Mouse (Mus musculus): ENCODE measurements around the gene Tmem63c. TPM values are rescaled to one million over a fixed set of nuclear protein-coding genes. Genes with fewer than 3 reads are reported as not detected.
A peak's percentile ranks its signal among the peaks of the same experiment; 100 is the strongest.

Tmem63c gene
- polyA plus RNA-seq, 1 experiment from 2014 or later: 2.8 TPM

GRCm38 (mm10) chr12:87076610-87077009 is 55.5 kb downstream of the Tmem63c start:
- Histone ChIP-seq H3K4me1 (no peaks in the 10 kb centered on the region), H3K27me3 (replicated peaks) (no peaks in the 10 kb centered on the region), H3K36me3 (no peaks in the 10 kb centered on the region), H3K9ac (no peak overlapping the region), H3K9me3 (no peaks in the 10 kb centered on the region), H3K27ac (no peak overlapping the region), H3K4me3 (no peak overlapping the region), H3K4me2 (replicated peaks) (no peak overlapping the region)
- 94% methylated on average over 2 of the region's 2 CpGs for WGBS
- ATAC-seq (ENCODE audit: low FRiP score, low read depth): no peak

- no peaks in the 10 kb centered on the region for H3K9me3 ChIP-seq
- 86% methylated on average over 8 of the region's 8 CpGs for WGBS
- no peaks in the 10 kb centered on the region for H3K36me3 ChIP-seq
- no peaks in the 10 kb centered on the region; the same call in 1 of the 2 replicates for H3K27me3 ChIP-seq (replicated peaks)
- ATAC-seq (ENCODE audit: low FRiP score, low read depth): no peak
- no peaks in the 10 kb centered on the region for H3K4me1 ChIP-seq
- H3K9ac ChIP-seq: no peak overlapping the region
- no peak overlapping the region for H3K4me2 ChIP-seq (replicated peaks)
- no peak overlapping the region for H3K4me3 ChIP-seq
- no peak overlapping the region for H3K27ac ChIP-seq
Measured at GRCm38 (mm10) chr12:87082797-87083196, 61.7 kb downstream of the Tmem63c start.

DNA sequence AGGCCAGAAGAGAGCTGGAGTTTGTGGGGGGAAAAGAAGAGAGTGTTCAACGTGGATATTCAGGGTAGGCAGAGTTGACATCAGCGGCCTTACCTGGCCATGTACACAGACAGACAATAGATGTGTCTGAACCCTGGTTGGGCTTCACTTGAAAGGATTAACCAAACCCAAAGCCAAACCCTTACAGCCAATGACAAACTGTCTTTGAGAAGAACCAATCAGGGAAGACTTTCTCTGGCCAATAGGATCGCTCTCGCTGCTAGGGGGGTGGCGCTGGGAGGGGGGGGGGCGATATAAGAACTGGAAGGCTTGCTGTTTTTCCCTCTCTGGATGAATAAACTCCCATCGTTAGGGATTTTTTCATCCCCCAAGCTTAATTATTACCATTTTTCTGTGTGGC is 66.1 kb downstream of the Tmem63c start:
- no peak overlapping the region for H3K4me3 ChIP-seq
- ATAC-seq (ENCODE audit: low FRiP score, low read depth): no peak
- H3K27me3 ChIP-seq (replicated peaks): no peaks in the 10 kb centered on the region; the same call in 1 of the 2 replicates
- H3K27ac ChIP-seq: no peak overlapping the region
- no peak overlapping the region for H3K4me2 ChIP-seq (replicated peaks)
- no peaks in the 10 kb centered on the region for H3K36me3 ChIP-seq
- WGBS: 65% methylated on average over 7 of the region's 7 CpGs
- H3K9ac ChIP-seq: no peak overlapping the region
- no peaks in the 10 kb centered on the region for H3K9me3 ChIP-seq
- no peaks in the 10 kb centered on the region for H3K4me1 ChIP-seq

- Histone ChIP-seq H3K36me3 (no peaks in the 10 kb centered on the region), H3K27ac (no peak overlapping the region), H3K27me3 (replicated peaks) (no peaks in the 10 kb centered on the region), H3K4me3 (no peak overlapping the region), H3K9me3 (no peaks in the 10 kb centered on the region), H3K9ac (no peak overlapping the region), H3K4me2 (replicated peaks) (no peak overlapping the region), H3K4me1 (no peaks in the 10 kb centered on the region)
- ATAC-seq (ENCODE audit: low FRiP score, low read depth): no peak
- 43% methylated on average over 4 of the region's 4 CpGs for WGBS
Measured at GRCm38 (mm10) chr12:87088331-87088730, 67.2 kb downstream of the Tmem63c start.

DNA sequence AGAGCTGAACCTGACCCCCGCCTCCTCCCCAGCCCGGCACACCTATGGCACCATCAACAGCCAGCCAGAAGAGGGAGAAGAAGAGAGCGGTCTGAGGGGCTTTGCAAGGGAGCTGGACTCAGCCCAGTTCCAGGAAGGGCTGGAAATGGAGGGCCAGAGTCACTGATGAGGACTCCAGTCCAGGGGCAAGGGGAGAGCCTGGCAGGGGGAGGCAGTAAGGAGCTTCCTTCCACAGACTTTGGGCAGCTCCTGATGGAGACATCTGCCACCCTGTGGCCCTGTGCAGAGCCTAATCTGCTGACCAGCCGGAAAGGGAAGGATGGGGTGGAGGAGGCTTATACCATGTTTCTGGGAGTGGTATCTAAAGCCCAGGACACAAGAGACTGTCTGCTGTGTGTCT is 68.1 kb downstream of the Tmem63c start:
- Histone ChIP-seq H3K27ac (no peak overlapping the region), H3K27me3 (replicated peaks) (no peaks in the 10 kb centered on the region), H3K4me3 (no peak overlapping the region), H3K4me2 (replicated peaks) (no peak overlapping the region), H3K4me1 (no peaks in the 10 kb centered on the region), H3K9ac (no peak overlapping the region), H3K9me3 (no peaks in the 10 kb centered on the region), H3K36me3 (no peaks in the 10 kb centered on the region)
- ATAC-seq (ENCODE audit: low FRiP score, low read depth): no peak
- WGBS: 76% methylated on average over 4 of the region's 4 CpGs

DNA sequence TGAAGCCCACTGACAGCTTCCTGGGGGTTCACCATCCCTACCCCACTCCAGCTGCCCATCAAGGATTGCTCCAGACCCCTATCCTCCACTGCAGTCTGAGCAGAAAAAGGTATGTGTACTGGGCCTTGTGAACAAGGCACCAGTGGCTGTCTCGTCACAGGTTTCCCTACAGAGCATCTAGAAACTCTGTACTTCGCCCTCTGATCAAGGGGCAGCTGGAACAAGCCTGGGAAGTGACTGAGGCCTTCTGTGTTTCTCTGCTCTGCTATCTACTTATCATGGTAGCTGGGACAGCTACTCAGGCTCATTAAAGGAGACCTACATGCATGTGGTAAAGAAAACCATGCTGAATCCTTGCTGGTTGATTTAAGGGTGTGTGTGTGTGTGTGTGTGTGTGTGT is 68.6 kb downstream of the Tmem63c start:
- Histone ChIP-seq H3K36me3 (no peaks in the 10 kb centered on the region), H3K27me3 (replicated peaks) (no peaks in the 10 kb centered on the region), H3K4me2 (replicated peaks) (no peak overlapping the region), H3K4me1 (no peaks in the 10 kb centered on the region), H3K9me3 (no peaks in the 10 kb centered on the region), H3K9ac (no peak overlapping the region), H3K4me3 (no peak overlapping the region), H3K27ac (no peak overlapping the region)
- 87% methylated on average over 2 of the region's 2 CpGs for WGBS
- no peak for ATAC-seq (ENCODE audit: low FRiP score, low read depth)

DNA sequence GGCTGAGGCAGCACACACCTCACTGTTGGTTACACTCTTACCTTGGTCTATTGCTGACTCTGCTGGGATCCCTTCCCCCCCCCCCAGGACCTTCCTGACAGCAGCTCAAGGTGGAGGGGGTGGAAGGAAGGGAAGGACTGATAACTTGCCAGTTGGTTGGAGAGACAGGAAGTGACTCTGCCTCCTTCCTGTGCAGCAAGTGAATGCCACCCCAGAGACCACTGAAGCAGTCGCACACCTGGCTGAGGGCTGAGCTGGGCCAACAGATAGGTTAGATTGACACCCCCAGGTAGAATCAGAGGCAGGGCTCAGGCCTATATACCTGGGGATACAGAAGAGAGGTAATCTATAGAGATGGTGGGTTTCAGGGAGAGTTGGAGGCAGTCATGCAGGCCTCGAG is 70.8 kb downstream of the Tmem63c start:
- H3K36me3 ChIP-seq: no peaks in the 10 kb centered on the region
- no peak overlapping the region for H3K9ac ChIP-seq
- H3K4me2 ChIP-seq (replicated peaks): no peak overlapping the region
- H3K9me3 ChIP-seq: no peaks in the 10 kb centered on the region
- ATAC-seq (ENCODE audit: low FRiP score, low read depth): no peak
- 88% methylated on average over 2 of the region's 2 CpGs for WGBS
- no peaks in the 10 kb centered on the region for H3K27me3 ChIP-seq (replicated peaks)
- H3K4me3 ChIP-seq: no peak overlapping the region
- no peak overlapping the region for H3K27ac ChIP-seq
- H3K4me1 ChIP-seq: no peaks in the 10 kb centered on the region

DNA sequence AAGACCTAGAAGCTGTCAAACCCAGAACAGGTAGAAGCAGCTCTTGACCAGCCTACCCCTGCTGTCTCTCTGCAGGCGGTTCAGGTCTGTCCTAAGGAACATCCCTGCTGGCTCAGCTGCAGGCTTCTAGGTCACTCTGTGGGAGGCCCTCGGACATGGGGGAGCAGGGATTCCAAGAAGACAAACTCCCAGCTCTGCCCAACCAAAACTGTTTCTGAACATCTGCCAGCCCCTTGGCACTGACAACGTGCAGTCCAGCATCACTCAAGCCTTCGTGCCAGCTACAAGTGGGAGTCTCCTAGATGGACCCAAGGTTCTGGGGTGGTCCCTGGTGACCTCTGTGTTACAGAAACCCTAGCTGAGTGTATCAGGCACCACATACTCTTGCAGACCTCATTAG is 72.1 kb downstream of the Tmem63c start:
- Histone ChIP-seq H3K4me3 (no peak overlapping the region), H3K27ac (no peak overlapping the region), H3K4me1 (no peaks in the 10 kb centered on the region), H3K9ac (no peak overlapping the region), H3K4me2 (replicated peaks) (no peak overlapping the region), H3K9me3 (no peaks in the 10 kb centered on the region), H3K27me3 (replicated peaks) (no peaks in the 10 kb centered on the region), H3K36me3 (no peaks in the 10 kb centered on the region)
- ATAC-seq (ENCODE audit: low FRiP score, low read depth): no peak
- 85% methylated on average over 4 of the region's 4 CpGs for WGBS

DNA sequence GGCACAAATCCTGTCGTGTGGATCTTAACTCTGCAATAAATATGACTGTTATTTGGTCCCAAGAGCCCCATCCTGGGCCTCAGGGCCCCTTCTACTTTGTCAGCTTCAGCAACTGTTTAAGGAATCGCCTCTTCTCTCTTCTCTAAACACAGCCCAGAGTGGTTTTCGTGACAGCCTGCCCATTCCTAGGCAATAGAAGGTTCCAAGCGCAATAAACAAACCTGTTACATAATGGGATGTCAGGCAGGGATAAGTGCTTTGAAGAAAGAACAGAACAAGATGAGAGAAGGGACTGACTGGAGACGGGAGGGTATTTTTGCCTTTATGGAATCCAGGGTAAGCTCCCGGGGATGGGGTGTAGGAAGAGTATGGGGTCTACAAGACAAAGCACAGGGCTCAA is 72.5 kb downstream of the Tmem63c start:
- 68% methylated on average over 6 of the region's 6 CpGs for WGBS
- no peaks in the 10 kb centered on the region for H3K36me3 ChIP-seq
- no peaks in the 10 kb centered on the region for H3K27me3 ChIP-seq (replicated peaks)
- no peaks in the 10 kb centered on the region for H3K4me1 ChIP-seq
- H3K9me3 ChIP-seq: no peaks in the 10 kb centered on the region
- no peak overlapping the region for H3K4me3 ChIP-seq
- H3K4me2 ChIP-seq (replicated peaks): no peak overlapping the region
- no peak for ATAC-seq (ENCODE audit: low FRiP score, low read depth)
- no peak overlapping the region for H3K27ac ChIP-seq
- H3K9ac ChIP-seq: no peak overlapping the region

- no peaks in the 10 kb centered on the region for H3K9me3 ChIP-seq
- ATAC-seq (ENCODE audit: low FRiP score, low read depth): no peak
- no peak overlapping the region for H3K4me3 ChIP-seq
- H3K36me3 ChIP-seq: no peaks in the 10 kb centered on the region
- H3K27ac ChIP-seq: no peak overlapping the region
- peaks cover 28% of the 10 kb centered on the region for H3K27me3 ChIP-seq (replicated peaks)
- no peak overlapping the region for H3K4me2 ChIP-seq (replicated peaks)
- H3K9ac ChIP-seq: no peak overlapping the region
- 86% methylated on average over 4 of the region's 4 CpGs for WGBS
- H3K4me1 ChIP-seq: peaks cover 11% of the 10 kb centered on the region
Measured at GRCm38 (mm10) chr12:87100331-87100730, 79.2 kb downstream of the Tmem63c start.

DNA sequence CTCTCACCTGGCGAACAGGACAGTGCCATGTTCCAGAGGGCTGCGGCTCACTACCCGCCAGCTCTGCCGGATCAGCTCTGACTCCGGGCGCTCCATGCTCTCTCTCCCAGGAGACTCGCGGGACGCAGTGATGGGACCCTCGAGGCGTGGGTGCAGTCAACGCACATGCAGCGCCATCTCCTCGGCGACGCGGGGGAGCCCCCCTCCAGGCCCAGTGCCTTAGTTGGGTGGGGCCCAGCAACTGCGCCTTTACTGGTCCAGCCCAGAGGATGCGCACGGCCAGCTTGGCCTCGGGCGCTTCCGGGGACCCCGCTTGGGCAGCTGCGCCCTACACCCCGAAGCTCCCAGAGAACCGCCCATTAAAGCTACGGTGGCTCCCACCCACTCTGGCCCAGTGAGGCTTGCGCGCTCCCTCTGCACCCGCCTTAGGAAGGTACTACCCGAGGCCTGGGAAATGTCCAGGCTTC is 81.1 kb downstream of the Tmem63c start, which contains the start of gene Ngb:
TSS of gene Ngb (minus strand) at position 375 of the 467 bp plus-strand sequence.
- Histone ChIP-seq H3K4me1 (peaks cover 12% of the 10 kb centered on the region), H3K36me3 (no peaks in the 10 kb centered on the region), H3K27ac (no peak within 1 kb of the TSS), H3K4me3 (peak within 1 kb of the TSS; percentile 19), H3K27me3 (replicated peaks) (peaks cover 28% of the 10 kb centered on the region), H3K4me2 (replicated peaks) (peak within 1 kb of the TSS; percentile 59), H3K9me3 (no peaks in the 10 kb centered on the region), H3K9ac (no peak within 1 kb of the TSS)
- 3% methylated on average over 32 of the region's 32 CpGs for WGBS
- ATAC-seq (ENCODE audit: low FRiP score, low read depth): peak; percentile 44; the same call in 1 of the 2 replicates

DNA sequence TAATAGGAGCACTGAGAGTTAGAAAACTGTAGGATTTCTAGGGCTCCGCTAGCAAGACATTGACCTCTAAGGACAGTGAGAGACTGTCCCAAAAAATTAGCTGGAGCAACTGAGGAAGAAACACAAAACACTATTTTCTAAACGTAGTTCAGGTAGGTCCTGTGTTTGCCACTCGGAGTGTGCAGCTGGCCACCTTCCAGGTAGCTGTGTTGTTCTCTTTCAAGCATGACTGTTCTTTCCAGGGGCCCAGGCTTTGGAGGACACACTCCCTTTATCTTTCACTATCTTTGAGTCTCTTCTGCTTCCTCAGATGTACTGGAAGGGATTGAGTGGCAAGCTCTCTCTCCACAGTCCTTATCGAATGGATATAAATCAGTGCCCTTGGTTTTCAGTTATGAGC is 82.3 kb downstream of the Tmem63c start:
- no peak overlapping the region for H3K4me2 ChIP-seq (replicated peaks)
- WGBS: 95% methylated on average over 4 of the region's 4 CpGs
- H3K36me3 ChIP-seq: peaks cover 5% of the 10 kb centered on the region; the same call in 1 of the 2 replicates
- no peak for ATAC-seq (ENCODE audit: low FRiP score, low read depth)
- no peak overlapping the region for H3K9ac ChIP-seq
- no peak overlapping the region for H3K4me3 ChIP-seq
- H3K9me3 ChIP-seq: no peaks in the 10 kb centered on the region
- no peak overlapping the region for H3K27ac ChIP-seq
- peaks cover 28% of the 10 kb centered on the region for H3K27me3 ChIP-seq (replicated peaks)
- peaks cover 17% of the 10 kb centered on the region for H3K4me1 ChIP-seq

GRCm38 (mm10) chr12:87104796-87105195 is 83.7 kb downstream of the Tmem63c start:
- H3K4me3 ChIP-seq: no peak overlapping the region
- no peak overlapping the region for H3K4me2 ChIP-seq (replicated peaks)
- no peak overlapping the region for H3K9ac ChIP-seq
- ATAC-seq (ENCODE audit: low FRiP score, low read depth): no peak
- 94% methylated on average over 4 of the region's 4 CpGs for WGBS
- H3K36me3 ChIP-seq: peaks cover 12% of the 10 kb centered on the region; the same call in 1 of the 2 replicates
- H3K27ac ChIP-seq: no peak overlapping the region
- no peaks in the 10 kb centered on the region for H3K9me3 ChIP-seq
- peaks cover 28% of the 10 kb centered on the region for H3K27me3 ChIP-seq (replicated peaks)
- H3K4me1 ChIP-seq: peaks cover 17% of the 10 kb centered on the region

Data from neural tube, embryonic 12.5 days (tissue).